Mouse (Mus musculus): ENCODE data around the gene Mrap. TPM values are rescaled to one million over a fixed set of nuclear protein-coding genes. Genes with fewer than 3 reads are reported as not detected.

Mrap gene
- total RNA-seq (2021) = under 1 TPM in 1 of 2 experiments, not detected in 1; 0.87 TPM

GRCm38 (mm10) chr16:90738092-90738956 lies at the start of gene Mrap:
Gene Mrap (plus strand): TSS chr16:90738207.
- intact Hi-C loops (cut with DNase I) = no loop called here
- no peak for DNase-seq (ENCODE audit: low spot score in 2 of 2)

- peak in 1 of 2 experiments; percentile 78 for DNase-seq (ENCODE audit: low spot score in 2 of 2)
- intact Hi-C loops (cut with DNase I) = loop anchor here (5.0 kb wide), 1 partner anchor 71 kb away; no protein-coding TSS in a partner anchor
Measured at GRCm38 (mm10) chr16:90692704-90693385, 45.2 kb upstream of the Mrap start.

DNA sequence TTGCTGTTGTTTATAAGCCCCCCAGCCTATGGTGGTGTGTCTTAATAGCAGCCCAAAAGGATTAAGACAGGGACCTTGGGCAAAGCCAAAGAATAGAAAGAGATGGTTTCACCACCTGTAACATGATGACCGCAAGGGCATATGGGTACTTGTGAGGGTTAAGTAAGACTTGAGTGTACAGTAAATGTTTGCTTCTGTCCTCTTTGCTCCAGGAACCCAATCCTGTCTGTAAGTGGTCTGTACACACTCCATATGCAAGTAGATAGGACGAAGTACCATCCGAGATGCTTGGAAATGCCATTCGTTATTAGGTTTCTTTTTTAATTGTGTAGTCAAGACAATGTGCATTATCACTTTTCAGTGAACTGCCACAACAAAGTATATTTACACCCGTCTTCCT lies 44.4 kb upstream of the Mrap start:
- no peak for DNase-seq (ENCODE audit: low spot score in 2 of 2)
- intact Hi-C loops (cut with DNase I) = loop anchor here (5.0 kb wide), 1 partner anchor 71 kb away; no protein-coding TSS in a partner anchor

DNA sequence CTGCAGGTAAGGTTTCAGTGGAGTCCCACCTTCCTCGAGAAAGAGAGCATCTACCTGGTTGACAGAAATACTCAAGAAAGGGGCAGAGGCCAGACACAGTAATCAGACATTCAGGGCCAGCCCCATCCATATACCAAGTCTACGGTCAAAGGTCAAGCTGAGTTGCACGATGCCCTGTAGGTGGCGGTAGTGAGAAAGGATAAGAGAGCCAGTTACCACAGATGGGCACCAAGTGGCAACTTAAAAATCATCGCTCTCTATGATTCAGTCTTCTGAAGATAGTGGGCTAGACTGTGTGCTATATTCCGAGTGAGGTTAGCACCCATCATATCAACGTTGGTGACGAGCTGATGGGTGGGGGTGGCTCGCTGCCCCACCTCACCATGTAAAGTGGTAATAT lies 43.3 kb upstream of the Mrap start:
- intact Hi-C loops (cut with DNase I) = loop anchor here (5.0 kb wide), 1 partner anchor 72 kb away; no protein-coding TSS in a partner anchor
- peak in 1 of 2 experiments; percentile 43 for DNase-seq (ENCODE audit: low spot score in 2 of 2)

- peak in 1 of 2 experiments; percentile 57 for DNase-seq (ENCODE audit: low spot score in 2 of 2)
- intact Hi-C loops (cut with DNase I) = no loop called here
Measured at GRCm38 (mm10) chr16:90695121-90695520, 42.9 kb upstream of the Mrap start.

DNA sequence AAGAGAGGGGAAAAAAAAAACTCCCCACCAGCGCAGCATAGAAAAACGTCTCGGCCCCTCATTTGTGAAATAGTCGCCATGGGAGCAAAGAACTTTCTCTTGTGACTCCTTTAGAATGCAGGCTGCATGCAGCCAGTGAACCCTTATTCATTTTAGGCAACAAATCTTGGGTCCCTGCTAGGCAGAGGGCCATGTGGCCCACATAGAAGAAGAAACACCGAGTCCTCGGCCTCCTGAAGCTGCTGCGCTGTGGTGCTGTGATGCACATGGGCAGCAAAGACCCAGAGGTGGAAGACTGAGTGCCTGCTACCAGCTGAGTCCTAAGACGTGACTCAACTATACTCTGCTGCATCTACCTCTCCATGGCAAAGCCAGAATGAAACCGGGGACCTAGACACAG lies 41.7 kb upstream of the Mrap start:
- intact Hi-C loops (cut with DNase I) = no loop called here

DNA sequence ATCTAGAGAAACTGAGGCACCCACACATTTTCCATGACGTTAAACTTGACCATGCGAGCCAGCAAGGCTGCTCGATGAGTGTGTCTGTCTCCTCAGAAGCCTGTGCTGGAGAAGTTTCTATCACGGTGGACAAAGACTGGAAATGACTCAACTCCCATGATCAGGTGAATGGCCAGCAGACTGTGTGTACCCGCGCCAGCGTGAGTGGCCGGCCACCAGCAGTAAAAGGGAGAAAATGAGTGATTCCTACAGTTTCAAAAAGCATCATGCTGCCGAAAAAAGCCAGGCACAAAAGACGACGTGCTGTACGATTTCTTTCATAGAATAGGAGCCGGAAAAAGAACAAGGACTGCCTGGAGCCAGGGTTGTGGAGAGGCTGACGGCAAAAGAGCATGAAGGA lies 38.6 kb upstream of the Mrap start:
- no peak for DNase-seq (ENCODE audit: low spot score in 2 of 2)
- intact Hi-C loops (cut with DNase I) = no loop called here

More for the DNA sequence above, 41.7 kb upstream of the Mrap start:
- peak in 1 of 2 experiments; percentile 39 for DNase-seq (ENCODE audit: low spot score in 2 of 2)

DNA sequence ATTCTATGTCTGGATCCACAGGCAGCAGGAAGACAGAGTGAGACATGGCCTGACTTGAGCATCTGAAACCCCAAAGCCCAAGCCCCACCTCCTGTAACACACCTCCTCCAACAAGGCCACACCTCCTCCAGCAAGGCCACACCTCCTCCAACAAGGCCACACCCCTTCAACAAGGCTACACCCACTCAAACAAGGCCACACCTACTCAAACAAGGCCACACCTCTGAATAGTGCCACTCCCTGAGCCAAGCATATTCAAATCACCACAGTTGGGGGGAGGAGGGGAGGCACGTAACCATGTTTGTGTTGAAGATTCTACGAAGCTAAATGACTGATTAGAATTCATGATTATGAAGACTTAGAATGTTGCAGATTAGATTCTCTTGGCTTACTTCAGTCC lies 36.5 kb upstream of the Mrap start:
- no peak for DNase-seq (ENCODE audit: low spot score in 2 of 2)
- intact Hi-C loops (cut with DNase I) = no loop called here

- no peak for DNase-seq (ENCODE audit: low spot score in 2 of 2)
- intact Hi-C loops (cut with DNase I) = no loop called here
Measured at GRCm38 (mm10) chr16:90703646-90704045, 34.4 kb upstream of the Mrap start.

- intact Hi-C loops (cut with DNase I) = no loop called here
- no peak for DNase-seq (ENCODE audit: low spot score in 2 of 2)
Measured at GRCm38 (mm10) chr16:90704161-90704825, 33.7 kb upstream of the Mrap start.

GRCm38 (mm10) chr16:90706279-90706678 lies 31.7 kb upstream of the Mrap start:
- DNase-seq (ENCODE audit: low spot score in 2 of 2) = no peak
- intact Hi-C loops (cut with DNase I) = no loop called here

DNA sequence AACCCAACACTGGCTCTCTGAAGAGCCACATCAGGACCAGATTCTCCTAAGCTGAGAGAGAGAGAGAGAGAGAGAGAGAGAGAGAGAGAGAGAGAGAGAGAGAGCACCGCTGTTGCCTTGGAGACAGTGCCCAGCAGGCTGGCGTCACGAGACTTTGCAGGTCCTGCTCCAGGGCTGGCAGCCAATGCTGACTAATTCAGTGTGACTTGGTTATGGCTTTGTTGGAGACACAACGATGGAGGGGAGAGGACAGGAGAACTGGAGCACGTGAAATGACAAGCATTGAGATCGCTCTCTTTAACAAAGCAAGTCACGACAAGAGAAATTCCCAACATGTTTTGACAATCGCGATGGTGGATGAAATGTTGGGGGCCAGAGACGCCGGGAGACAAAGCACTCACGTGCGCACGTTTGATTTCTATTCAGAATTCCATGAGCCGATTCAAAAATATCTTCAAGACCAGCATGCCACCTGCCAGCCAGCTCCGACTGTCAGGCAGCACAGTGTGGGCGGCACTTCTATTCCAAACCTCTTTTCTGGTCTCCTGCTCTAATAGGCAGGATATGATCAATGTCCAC lies 28.2 kb upstream of the Mrap start:
- intact Hi-C loops (cut with DNase I) = loop anchor here (1.0 to 5.0 kb wide), 4 partner anchors 37 to 212 kb away; no protein-coding TSS in a partner anchor
- DNase-seq (ENCODE audit: low spot score in 2 of 2) = peak; percentile 82 to 90

DNA sequence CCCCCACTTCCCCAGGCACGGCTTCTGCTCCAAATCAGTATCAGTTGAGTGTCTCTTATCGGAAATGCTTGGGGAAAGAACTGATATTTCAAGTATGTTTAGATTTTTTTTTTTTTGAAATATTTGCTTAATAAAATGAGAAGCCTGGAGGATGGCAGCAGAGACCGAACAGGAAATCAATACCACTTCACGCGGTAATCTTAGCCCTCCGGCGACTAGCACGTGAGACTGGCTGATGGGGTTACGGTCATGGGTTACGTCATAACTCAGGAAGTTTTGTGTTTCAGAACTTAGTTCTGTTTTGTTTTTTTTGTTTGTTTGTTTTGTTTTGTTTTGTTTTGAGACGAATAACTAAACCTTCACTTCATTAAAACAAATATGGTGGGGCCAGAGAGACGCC lies 27.7 kb upstream of the Mrap start:
- intact Hi-C loops (cut with DNase I) = loop anchor here (1.0 to 5.0 kb wide), 3 partner anchors 38 to 213 kb away; no protein-coding TSS in a partner anchor

DNA sequence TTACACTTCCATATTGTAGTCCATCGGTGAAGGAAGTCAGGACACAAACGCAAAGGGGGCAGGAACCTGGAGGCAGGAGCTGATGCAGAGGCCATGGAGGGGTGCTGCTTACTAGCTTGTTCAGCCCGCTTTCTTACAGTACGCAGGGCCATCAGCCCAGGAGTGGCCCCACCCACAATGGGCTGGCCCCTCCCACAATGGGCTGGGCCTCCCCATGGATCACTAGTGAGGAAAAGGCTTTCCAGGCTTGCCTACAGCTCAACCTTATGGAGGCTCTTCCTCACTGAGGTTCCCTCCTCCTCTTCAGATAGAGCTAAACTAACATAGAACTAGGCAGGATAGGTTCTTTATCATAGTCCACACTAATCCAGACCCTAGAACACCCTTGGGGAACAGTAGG lies 14.0 kb upstream of the Mrap start:
- no peak for DNase-seq (ENCODE audit: low spot score in 2 of 2)
- intact Hi-C loops (cut with DNase I) = no loop called here

More for the DNA sequence above, 27.7 kb upstream of the Mrap start:
- DNase-seq (ENCODE audit: low spot score in 2 of 2) = no peak

DNA sequence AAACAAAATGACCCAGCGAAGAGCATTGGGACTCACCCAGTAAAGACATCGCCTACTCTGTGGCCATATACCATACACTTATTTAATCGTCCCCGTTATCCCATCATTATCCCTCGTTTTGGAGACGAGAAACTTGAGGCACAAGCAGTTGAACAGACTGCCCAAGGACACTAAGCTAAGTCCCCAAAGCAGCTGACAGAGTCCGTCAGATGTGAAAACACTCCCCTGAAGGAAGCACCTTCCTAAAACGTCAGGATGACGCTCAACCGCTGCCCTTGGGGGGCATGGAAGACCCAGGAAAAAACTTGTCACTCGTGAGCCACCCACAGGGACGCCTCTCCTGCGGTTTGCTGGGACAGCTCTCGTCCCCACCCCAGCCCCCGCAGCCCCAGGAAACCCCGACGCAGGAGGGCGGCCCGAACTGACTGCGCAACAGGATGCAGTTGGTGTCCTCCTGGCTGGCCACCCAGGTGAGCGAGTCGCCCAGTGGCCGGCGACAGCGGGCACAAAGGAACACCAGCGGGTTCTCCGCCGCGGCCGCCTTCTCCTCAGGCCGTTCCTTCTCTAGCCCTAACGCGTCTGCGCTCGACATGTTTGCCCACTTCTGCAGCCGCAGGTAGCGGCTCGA lies 11.3 kb upstream of the Mrap start:
- DNase-seq (ENCODE audit: low spot score in 2 of 2) = no peak
- intact Hi-C loops (cut with DNase I) = no loop called here

DNA sequence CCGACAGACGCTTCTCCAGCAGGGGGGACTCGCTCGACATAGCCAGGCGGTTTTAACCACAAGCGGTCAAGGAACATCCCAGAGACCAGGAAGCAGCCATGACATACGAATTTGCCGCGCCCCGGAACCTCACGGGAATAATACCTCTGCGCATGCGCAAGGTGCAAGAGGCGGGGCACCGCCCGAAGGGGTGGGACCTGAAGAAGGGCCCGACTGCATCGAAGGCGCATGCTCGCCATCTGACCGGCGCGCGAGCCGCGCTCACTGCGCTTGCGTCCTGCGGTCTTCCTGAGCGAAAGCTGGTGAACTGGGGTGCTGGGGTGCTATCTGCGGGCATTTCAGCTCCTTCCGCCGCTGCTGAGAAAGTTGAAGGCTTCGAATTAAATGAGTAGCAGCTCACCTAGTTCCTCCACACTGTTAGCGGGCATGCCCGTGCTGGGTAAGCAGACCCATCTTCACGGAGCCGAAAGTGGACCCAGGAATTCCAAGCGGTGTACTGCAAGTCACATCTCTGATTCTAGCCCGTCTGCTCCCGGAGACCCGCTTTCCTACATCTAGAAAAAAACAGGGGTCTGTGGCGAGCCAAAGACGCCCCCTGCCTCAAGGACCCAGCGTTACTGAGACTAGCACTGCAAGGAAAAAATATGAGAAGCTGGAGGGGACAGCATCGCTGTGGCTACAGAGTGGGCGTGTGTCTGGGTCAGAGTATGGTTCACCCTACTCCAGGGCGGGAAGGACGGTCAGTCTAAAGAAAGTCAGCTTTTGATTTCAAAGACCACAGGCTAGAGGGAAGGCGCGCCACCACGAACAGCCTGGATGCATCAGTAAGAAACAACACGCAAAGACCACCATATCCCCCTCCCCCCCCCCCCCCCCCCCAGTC lies 10.5 kb upstream of the Mrap start, which contains the start of gene Mis18a:
Gene Mis18a (minus strand): TSS at position 172 of the 883 bp plus-strand sequence.
- intact Hi-C loops (cut with DNase I) = no loop called here
- peak; percentile 94 to 98 for DNase-seq (ENCODE audit: low spot score in 2 of 2)

DNA sequence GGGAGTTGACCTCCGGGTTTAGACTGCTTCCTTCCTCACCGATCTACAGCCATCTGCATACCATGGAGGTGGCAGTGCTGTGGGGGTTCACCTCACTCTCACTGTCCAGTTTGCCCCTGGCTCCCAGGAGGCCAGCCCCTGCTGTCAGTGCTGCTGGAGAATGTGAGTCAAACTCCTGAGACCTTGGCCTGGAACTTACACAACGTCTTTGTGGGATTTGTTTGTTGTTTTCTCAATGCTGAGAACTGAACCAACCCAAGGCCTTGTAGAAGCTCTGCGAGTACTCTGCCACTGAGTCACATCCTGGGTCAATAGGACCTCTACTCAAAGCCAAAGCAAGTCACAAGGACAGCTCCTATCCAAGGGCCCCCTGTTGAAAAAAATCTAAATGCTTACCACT lies 2.4 kb upstream of the Mrap start:
- DNase-seq (ENCODE audit: low spot score in 2 of 2) = no peak
- intact Hi-C loops (cut with DNase I) = no loop called here

DNA sequence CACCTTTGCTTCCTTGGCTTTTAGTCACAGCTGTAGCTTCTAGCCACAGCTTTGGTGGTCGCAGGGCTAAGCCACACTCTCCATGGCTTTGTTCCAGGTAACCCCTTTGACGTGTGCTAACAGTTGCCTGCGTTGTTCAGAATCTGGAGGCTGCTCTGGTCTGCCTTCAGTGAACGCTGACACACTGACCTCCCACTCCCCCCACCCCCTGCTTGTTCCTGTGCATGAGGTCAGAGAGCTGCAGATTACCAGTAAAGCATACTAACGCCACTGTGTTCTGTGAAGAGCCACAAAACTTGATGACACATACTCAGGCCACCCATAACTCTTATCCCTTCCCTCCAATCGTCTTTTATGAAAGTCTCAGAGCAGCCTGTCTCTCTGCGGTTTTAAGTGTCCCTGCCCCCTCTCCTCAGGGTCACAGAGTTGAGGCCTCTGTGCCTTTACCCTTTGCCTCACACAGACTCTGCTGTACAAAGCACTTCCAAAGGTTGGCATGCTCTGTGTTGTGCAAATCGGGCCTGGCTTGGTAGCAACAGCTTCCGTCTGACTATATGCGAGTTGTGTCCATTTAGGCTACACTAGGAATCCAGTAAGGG lies 1.2 kb upstream of the Mrap start:
- intact Hi-C loops (cut with DNase I) = no loop called here
- no peak for DNase-seq (ENCODE audit: low spot score in 2 of 2)
